Mouse (Mus musculus) gastrocnemius, adult 2 months (tissue): ENCODE data around the gene Sema4d. TPM values are rescaled to one million over a fixed set of nuclear protein-coding genes. Genes with fewer than 3 reads are reported as not detected.
"Not testable (repeated sequence)": the region's sequence is repeated elsewhere in the genome, so short reads cannot be mapped to it uniquely, and the experiment has no call there.

Experiments used
- DNase-seq: peaks from one replicate; pipeline ENCODE4 v3.0.0; 2022
- H3K27ac ChIP-seq: fragments of 200-600 bp; 2 replicates; pipeline ENCODE4 v1.8.1; 2022; ENCODE audit warnings: mild to moderate bottlenecking
- H3K4me3 ChIP-seq: fragments of 200-600 bp; 2 replicates; pipeline ENCODE4 v1.8.1; 2022; ENCODE audit warnings: mild to moderate bottlenecking, moderate library complexity
- CTCF ChIP-seq: fragments of 200-600 bp; IDR thresholded peaks from 2 replicates; pipeline ENCODE4 v1.8.1; 2022; ENCODE audit warnings: antibody characterized with exemption, mild to moderate bottlenecking, moderate library complexity
- intact Hi-C: fragments of 180-260 bp; cut with DNase I; formaldehyde crosslinking; loops from one replicate; pipeline ENCODE4 v1.15.1; 2025
- total RNA-seq, 2 experiments: library from RNA; stranded (reverse); gene quantifications; 2 replicates each; pipeline ENCODE4 v1.2.3; 2021

Gene Sema4d
- total RNA-seq, 2 experiments from 2014 or later: 110 to 132 TPM

DNA sequence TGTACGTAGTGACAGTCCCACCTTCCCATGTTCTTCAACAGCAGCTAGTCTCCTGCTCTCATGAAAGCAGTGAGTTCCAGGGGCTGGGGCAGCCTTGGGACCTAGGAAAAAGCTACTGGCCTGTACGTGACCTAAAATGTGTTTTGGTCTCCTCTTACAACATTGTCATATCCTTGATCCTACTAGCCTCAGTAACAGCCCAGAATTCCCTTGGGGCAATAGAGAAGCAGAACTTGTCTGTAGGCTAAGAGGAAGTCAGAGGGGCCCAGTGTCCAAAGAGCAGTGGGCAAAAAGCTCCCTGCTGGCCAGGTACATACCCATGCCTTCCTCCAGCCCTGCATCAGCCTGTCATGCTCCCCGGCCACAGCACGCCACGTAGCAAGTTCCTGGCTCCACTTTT lies 106.6 kb downstream of the Sema4d start:
- H3K4me3 ChIP-seq: no peak overlapping the region
- TF ChIP-seq CTCF: no peak
- intact Hi-C loops: no loop called here
- H3K27ac ChIP-seq: no peak overlapping the region
- no peak for DNase-seq

DNA sequence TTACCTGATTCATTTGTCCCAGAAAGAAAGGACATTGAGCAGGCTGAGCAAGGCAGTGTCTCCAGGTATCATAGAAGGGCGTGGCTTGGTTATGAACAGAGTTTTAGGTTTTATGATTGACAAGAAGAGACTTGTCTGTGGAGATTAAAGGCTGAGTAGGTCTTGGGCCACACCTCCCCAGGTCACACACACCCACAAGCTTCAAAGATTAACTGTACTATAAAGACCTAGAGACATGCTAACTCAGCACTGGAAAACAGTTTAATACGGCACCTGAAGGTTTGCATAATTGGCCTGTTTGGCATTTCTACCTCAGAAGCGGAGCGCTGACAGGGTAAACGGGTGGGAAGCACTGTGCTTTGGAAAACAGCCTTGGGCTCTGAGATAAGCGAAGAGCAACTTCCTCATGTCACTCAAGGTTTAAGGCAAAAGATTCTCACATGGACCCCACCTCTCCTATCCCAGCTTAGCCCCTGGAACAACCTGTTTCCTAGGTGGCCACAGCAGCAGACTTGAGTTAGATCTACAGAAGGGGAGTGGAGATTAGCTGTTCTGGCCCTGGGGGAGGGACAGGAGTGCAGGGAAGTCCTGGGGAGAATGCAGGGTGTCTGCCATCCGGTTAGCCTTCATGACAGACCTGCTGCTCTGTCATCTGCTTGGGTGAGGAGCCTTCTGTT lies 108.1 kb downstream of the Sema4d start:
- no peak for TF ChIP-seq CTCF
- intact Hi-C loops: no loop called here
- DNase-seq: no peak
- H3K27ac ChIP-seq: no peak overlapping the region
- no peak overlapping the region for H3K4me3 ChIP-seq

DNA sequence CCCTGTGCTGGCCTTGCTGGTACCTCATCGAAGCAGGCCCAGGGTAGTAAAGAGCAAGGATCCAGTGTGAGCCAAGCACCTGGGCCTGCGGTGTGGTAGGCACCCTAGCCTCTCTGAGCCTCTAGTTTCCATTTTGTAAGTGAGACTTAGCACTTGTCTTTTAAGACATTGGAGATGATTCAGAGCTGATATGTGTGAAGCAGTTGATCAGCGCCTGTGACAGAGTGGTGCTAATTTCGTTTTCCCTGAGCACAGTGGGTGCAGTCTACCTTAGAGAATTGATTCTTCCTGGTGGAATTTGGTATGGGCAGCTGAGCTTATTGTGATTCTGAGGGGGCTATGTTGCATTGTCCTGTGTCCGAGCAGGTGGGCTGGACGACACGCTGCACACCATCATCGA lies 111.9 kb downstream of the Sema4d start:
- intact Hi-C loops: no loop called here
- DNase-seq: no peak
- TF ChIP-seq CTCF: no peak
- H3K27ac ChIP-seq: no peak overlapping the region
- H3K4me3 ChIP-seq: no peak overlapping the region

DNA sequence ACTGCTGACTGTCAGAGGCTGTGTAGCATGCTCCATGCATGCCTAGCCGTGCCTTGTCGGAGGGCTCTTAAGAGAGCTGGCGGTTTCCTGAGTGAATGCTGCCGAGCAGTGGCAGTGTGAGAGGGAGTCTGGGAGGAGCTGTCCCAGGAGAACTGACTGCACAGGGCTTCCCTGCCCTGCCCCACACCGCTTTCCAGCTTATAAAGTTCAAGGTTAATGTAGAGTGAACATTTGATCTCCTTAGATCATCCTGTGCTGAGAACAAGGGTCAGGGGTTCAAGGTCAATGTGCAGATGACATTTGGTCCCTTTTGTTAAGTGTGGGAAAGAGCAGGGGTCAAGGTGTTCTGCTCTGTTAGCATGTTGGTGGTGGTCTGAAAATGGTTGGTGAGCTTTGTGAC lies 112.5 kb downstream of the Sema4d start:
- intact Hi-C loops: no loop called here
- no peak for DNase-seq
- TF ChIP-seq CTCF: no peak
- Histone ChIP-seq H3K4me3 (no peak overlapping the region), H3K27ac (no peak overlapping the region)

DNA sequence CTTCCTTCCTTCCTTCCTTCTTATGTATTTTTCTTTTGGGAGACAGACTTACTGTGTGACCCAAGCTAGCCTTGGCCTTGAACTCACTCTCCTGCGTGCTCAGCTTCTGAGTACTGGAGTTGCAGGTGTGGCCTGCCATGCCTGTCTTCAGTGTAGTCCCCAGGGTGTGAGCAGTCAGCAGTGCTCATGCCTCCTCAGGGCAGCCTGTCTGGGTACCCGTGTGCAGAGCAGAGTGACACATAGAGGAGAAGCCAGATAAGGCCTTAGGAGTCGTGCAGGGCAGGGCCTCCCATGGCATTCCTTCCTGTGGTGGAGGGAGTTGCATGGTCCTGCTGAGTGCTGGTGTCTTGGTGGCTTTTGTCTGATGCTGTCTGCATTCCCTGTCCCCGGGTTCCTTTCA lies 114.2 kb downstream of the Sema4d start:
- no peak for DNase-seq
- intact Hi-C loops: no loop called here
- Histone ChIP-seq H3K27ac (no peak overlapping the region), H3K4me3 (no peak overlapping the region)
- TF ChIP-seq CTCF: no peak

DNA sequence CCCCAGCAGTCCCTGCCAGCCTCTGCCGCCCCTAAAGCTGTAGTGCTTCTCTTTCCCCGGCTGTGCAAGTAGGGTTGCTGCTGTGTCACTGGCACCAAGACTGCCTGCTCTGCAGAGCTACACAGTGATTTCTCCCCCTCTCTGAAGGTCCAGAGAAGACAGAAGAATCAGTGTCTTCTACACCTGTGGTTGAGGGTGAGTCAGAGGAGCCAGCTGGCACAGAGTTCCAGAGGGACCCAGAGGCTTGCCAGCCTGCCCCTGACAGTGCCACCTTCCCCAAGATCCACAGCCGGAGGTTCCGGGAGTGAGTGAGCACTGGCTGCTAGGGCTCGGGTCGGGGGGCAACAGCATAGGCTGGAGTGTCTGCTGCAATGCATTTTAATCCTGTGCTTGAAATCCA lies 114.9 kb downstream of the Sema4d start:
- DNase-seq: no peak
- Histone ChIP-seq H3K4me3 (no peak overlapping the region), H3K27ac (no peak overlapping the region)
- intact Hi-C loops: no loop called here
- no peak for TF ChIP-seq CTCF

DNA sequence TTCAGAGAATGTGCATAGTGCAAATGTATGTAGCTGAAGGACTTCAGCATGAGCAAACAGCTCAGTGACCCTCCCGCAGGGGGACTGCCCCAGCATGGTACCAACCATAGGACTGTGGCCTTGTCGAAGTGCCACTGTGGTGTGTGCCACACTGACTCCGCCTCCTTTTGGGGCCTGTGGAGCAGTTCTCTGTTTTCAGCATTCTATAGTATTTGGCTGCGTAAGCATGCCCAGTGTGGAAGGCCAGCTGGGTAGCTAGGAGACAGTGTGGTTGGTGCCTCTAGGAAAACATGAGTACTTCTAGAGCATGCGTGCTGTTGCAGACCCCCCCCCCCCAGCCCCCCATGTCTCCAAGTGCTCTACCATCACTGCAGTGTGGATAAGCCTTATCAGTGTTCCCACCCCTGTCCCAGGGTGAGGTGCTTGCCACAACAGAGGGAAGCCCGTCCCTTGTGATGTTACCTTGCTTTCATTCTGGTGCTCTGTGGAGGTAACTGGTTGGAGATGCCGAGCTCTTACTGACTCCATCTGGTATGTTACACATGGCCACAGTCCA lies 115.8 kb downstream of the Sema4d start:
- Histone ChIP-seq H3K4me3 (no peak overlapping the region), H3K27ac (no peak overlapping the region)
- no peak for TF ChIP-seq CTCF
- intact Hi-C loops: no loop called here
- no peak for DNase-seq

DNA sequence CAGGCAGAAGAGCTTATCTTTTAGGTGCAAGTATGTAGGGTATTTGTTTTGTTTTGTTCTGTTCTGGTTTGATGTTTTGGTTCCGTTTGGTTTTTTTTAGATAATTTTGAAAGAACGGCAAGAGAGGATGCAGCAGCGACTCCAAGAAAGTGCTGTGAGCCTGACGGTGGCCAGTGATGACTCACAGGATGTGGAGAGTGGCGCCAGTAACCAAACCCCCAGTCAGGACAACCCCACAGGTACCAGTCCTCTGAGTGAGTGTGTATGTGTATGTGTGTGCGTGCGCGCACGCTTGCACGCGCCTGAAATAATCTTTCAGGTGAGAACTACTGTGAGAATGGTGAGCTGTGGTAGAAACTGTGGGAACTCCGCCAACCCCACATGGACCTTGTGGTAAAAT lies 116.5 kb downstream of the Sema4d start:
- intact Hi-C loops: no loop called here
- H3K27ac ChIP-seq: no peak overlapping the region
- no peak for TF ChIP-seq CTCF

DNA sequence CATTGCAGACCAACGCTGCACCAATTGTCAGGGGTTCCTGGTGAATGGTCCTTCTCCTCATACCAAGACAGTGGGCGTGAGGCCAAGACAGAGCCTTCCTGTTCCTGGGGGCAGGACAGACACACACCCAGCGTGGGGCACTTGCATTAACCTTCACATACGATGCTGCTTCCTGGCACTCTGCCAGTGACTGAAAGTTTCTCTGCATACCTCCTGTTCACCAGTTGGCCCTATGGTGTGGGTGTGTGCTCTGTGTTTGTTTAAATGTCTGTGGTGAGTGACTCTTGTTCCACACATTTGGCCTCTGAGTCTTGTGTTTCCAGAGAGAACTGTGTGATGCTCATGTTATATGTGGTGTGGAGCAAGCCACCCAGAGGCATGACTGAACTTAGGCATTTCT lies 116.9 kb downstream of the Sema4d start:
- TF ChIP-seq CTCF: no peak
- no peak overlapping the region for H3K27ac ChIP-seq
- DNase-seq: no peak
- H3K4me3 ChIP-seq: no peak overlapping the region
- intact Hi-C loops: no loop called here

More for the DNA sequence above, 116.5 kb downstream of the Sema4d start:
- no peak for DNase-seq
- H3K4me3 ChIP-seq: no peak overlapping the region

DNA sequence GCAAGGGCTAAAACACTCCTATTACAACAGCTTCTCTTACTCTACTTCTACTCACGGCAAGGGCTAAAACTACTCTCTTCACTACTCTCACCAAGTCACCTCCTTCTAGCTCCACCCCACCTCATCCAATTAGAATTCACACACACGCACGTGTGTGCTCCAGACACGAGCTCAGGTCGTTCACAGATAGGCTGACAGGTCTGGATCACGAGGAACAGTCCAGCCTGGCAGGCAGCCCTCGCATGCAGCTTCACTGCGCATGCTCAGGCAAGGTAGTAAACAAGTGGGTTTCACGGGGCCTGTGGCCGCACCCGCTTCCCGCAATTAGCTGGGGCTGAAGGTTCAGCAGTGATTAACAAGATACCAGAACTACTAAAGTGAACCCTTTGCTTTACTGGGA lies 125.4 kb downstream of the Sema4d start:
- H3K4me3 ChIP-seq, intact Hi-C loops, H3K27ac ChIP-seq: not testable (repeated sequence)
- DNase-seq: peak; percentile 4

DNA sequence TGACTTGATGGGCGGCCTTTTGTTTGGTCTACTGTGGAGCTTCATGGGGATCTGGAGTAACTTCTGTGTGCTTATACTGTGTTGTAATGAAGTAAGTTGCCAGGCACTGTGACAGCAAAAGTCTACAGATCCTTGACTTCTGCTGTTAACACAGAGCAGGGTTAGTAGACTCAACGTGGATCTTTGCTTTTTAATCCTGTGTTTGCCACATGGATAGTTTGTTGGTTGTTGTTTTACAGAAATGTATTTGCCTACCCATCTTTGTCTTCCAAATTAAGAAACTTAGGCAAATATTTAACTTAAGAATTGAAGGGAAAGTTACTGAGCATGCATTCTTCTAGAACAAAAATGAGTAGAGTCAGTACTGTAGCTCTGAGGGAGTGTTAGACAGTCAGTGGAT lies 130.0 kb downstream of the Sema4d start:
- DNase-seq: no peak
- intact Hi-C loops: no loop called here
- TF ChIP-seq CTCF: no peak

DNA sequence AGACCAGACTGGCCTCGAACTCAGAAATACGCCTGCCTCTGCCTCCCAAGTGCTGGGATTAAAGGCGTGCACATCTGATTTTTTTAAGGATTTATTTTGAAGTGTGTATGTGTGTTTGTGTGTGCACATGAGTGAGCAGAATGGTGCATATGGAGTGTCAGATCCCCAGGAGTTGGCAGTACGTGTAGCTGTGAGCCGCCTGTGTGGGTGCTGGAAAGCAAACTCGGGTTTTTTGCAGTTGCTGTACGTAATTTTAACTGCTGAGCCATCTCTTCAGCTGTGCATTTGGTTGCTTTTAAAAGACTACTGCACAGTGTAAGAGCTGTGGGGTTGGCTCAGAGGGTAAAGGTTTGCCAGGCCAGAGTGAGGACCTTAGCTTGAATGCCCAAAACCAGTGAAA lies 134.0 kb downstream of the Sema4d start:
- DNase-seq: no peak
- Histone ChIP-seq H3K27ac (no peak overlapping the region), H3K4me3 (no peak overlapping the region)
- TF ChIP-seq CTCF: no peak
- intact Hi-C loops: loop anchor here (10.0 kb wide), 1 partner anchor 565 kb away; no protein-coding TSS in a partner anchor

More for the DNA sequence above, 130.0 kb downstream of the Sema4d start:
- H3K27ac ChIP-seq: no peak overlapping the region
- no peak overlapping the region for H3K4me3 ChIP-seq

DNA sequence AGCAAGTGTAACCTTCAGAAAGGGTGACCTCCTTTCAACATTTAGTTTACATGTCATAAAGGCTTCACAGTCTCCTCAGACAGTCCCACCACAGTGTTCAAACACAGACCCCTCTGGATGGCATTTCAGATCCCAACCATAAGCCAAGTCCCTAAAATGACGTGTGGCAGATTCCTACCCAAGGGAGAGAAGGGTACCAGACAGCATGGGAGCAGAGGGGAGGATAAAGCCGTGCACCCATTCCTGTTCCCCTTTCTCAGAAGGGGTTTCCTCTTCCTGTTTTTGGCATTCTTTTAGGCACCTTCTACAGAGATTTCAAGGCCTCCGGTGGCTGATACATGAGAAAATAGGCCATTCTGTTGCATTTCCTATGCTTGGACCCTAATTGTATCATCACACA lies 135.5 kb downstream of the Sema4d start:
- no peak for TF ChIP-seq CTCF
- Histone ChIP-seq H3K27ac (no peak overlapping the region), H3K4me3 (no peak overlapping the region)
- DNase-seq: no peak
- intact Hi-C loops: loop anchor here (10.0 kb wide), 1 partner anchor 567 kb away; no protein-coding TSS in a partner anchor
